Comparison of ENCODE assay signal across 22 mouse cellular contexts in the genomic region with DNA sequence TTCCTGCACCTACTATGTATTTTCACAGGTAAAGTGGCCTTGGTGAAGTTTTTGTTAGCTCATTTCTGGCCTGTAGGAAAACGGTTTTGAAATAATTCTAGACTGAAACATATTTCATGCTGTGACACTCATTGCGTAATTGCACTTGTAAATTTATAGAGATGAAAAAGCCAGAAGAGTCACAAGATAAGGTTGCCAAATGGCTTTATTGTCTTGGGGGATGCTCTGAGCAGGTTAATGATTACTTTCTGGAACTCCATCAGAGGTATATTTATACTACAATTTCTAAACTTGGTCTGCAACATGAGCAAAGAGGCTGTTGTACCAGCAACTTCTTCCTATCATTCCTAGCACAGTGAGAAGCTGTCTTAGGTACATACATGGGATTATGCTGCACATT.
DNase-seq lines count a peak whose midpoint lies in the region; ATAC-seq and TF ChIP-seq lines count a peak whose summit lies in the region.
"Had no signal": no experiment of that assay in that cellular context is flagged by ENCODE, and none has a peak within 500 bp of the region (broad histone marks: within the 10 kb centered on the region; RNA-seq: fewer than 3 reads in every experiment).

No protein-coding gene starts in this region.

- DNase-seq in intestine, embryonic 14.5 days (ENCODE audit: low spot score): no peak
- no peak for DNase-seq in yolk sac, embryonic 10.5 days (ENCODE audit: low spot score)
- no peak for DNase-seq in right cerebral cortex, postnatal 36 days (ENCODE audit: low spot score in 2 of 2)
- DNase-seq in heart, adult 8-10 months (ENCODE audit: low spot score): no peak
- DNase-seq: adrenal gland, adult 2 months; adrenal gland, postnatal 10 days; adrenal gland, postnatal 25 days; cerebellum, adult 11 months; cerebellum, adult 18-20 months; cerebellum, adult 8-10 months; cerebellum, adult 9-11 months; cerebellum, postnatal 14 days; cerebellum, postnatal 36 days; embryo, embryonic 11 days had no signal

- peak; percentile 26; the same call in 1 of the 2 replicates for ATAC-seq in intestine, embryonic 14.5 days (replicated peaks; ENCODE audit: low FRiP score, low TSS enrichment, low read depth)
- peak; percentile 91 for ATAC-seq in intestine, embryonic 15.5 days
- ATAC-seq in intestine, postnatal 0 days: peak; percentile 81
- ATAC-seq: forebrain, embryonic 14.5 days had no signal

- no peak overlapping the region for H3K4me3 ChIP-seq in intestine, embryonic 14.5 days (ENCODE audit: low read depth, low read length)
- no peak overlapping the region for H3K4me3 ChIP-seq in intestine, embryonic 15.5 days (replicated peaks)
- no peak overlapping the region for H3K4me3 ChIP-seq in intestine, postnatal 0 days (ENCODE audit: low read depth, low read length)
- H3K4me3 ChIP-seq: embryonic facial prominence, embryonic 13.5 days; embryonic facial prominence, embryonic 15.5 days; erythroblast, embryonic 14.5 days; forebrain, embryonic 10.5 days; forebrain, embryonic 12.5 days had no signal

- H3K9me3 ChIP-seq in intestine, embryonic 14.5 days (ENCODE audit: control insufficient read depth, low read length): peaks cover 5% of the 10 kb centered on the region; the same call in 1 of the 2 replicates
- H3K9me3 ChIP-seq in intestine, embryonic 15.5 days: no peaks in the 10 kb centered on the region
- H3K9me3 ChIP-seq in intestine, postnatal 0 days (ENCODE audit: control insufficient read depth): no peaks in the 10 kb centered on the region
- H3K9me3 ChIP-seq: embryonic facial prominence, embryonic 15.5 days; forebrain, embryonic 12.5 days had no signal

- 78% methylated on average over 2 of the region's 2 CpGs for WGBS in intestine, embryonic 14.5 days
- 67% methylated on average over 2 of the region's 2 CpGs for WGBS in intestine, embryonic 15.5 days
- 39% methylated on average over 2 of the region's 2 CpGs for WGBS in intestine, postnatal 0 days

- H3K27me3 ChIP-seq in intestine, embryonic 14.5 days (replicated peaks; ENCODE audit: control insufficient read depth, insufficient read depth, low read length): no peaks in the 10 kb centered on the region
- no peaks in the 10 kb centered on the region for H3K27me3 ChIP-seq in intestine, embryonic 15.5 days (replicated peaks)
- no peaks in the 10 kb centered on the region for H3K27me3 ChIP-seq in intestine, postnatal 0 days (replicated peaks; ENCODE audit: control insufficient read depth, insufficient read depth, low read length)
- H3K27me3 ChIP-seq: embryonic facial prominence, embryonic 13.5 days; embryonic facial prominence, embryonic 15.5 days; forebrain, embryonic 12.5 days had no signal

- no peak overlapping the region for H3K9ac ChIP-seq in intestine, embryonic 14.5 days (ENCODE audit: low read length)
- H3K9ac ChIP-seq in intestine, embryonic 15.5 days: no peak overlapping the region
- H3K9ac ChIP-seq in intestine, postnatal 0 days (ENCODE audit: low read depth, low read length): no peak overlapping the region
- H3K9ac ChIP-seq: embryonic facial prominence, embryonic 13.5 days; embryonic facial prominence, embryonic 15.5 days; forebrain, embryonic 12.5 days had no signal

- no peak for TF ChIP-seq CTCF in intestine, postnatal 0 days (IDR thresholded peaks at IDR 0.05; ENCODE audit: low read depth)

- no peak overlapping the region for H3K27ac ChIP-seq in intestine, embryonic 14.5 days (ENCODE audit: low read depth)
- H3K27ac ChIP-seq in intestine, embryonic 15.5 days: no peak overlapping the region
- no peak overlapping the region for H3K27ac ChIP-seq in intestine, postnatal 0 days (ENCODE audit: low read depth, low read length)
- H3K27ac ChIP-seq: embryonic facial prominence, embryonic 13.5 days; embryonic facial prominence, embryonic 15.5 days; forebrain, embryonic 10.5 days; forebrain, embryonic 12.5 days had no signal

- no peak overlapping the region for H3K4me2 ChIP-seq in intestine, embryonic 14.5 days (ENCODE audit: low read length)
- H3K4me2 ChIP-seq in intestine, embryonic 15.5 days (replicated peaks): no peak overlapping the region
- H3K4me2 ChIP-seq in intestine, postnatal 0 days (replicated peaks; ENCODE audit: low read depth): no peak overlapping the region
- H3K4me2 ChIP-seq: embryonic facial prominence, embryonic 13.5 days; embryonic facial prominence, embryonic 15.5 days; forebrain, embryonic 12.5 days had no signal

- no peaks in the 10 kb centered on the region for H3K36me3 ChIP-seq in intestine, embryonic 14.5 days (ENCODE audit: control insufficient read depth, insufficient read depth, low read length)
- H3K36me3 ChIP-seq in intestine, embryonic 15.5 days: no peaks in the 10 kb centered on the region
- H3K36me3 ChIP-seq in intestine, postnatal 0 days (ENCODE audit: control insufficient read depth, insufficient read depth): no peaks in the 10 kb centered on the region
- H3K36me3 ChIP-seq: embryonic facial prominence, embryonic 13.5 days; embryonic facial prominence, embryonic 15.5 days; forebrain, embryonic 10.5 days; forebrain, embryonic 12.5 days had no signal

- no peaks in the 10 kb centered on the region for H3K4me1 ChIP-seq in intestine, embryonic 14.5 days (replicated peaks; ENCODE audit: control insufficient read depth, insufficient read depth, low read length)
- H3K4me1 ChIP-seq in intestine, embryonic 15.5 days (replicated peaks): no peaks in the 10 kb centered on the region
- no peaks in the 10 kb centered on the region for H3K4me1 ChIP-seq in intestine, postnatal 0 days (replicated peaks; ENCODE audit: control insufficient read depth, insufficient read depth, low read length)
- H3K4me1 ChIP-seq: embryonic facial prominence, embryonic 13.5 days; embryonic facial prominence, embryonic 15.5 days; forebrain, embryonic 10.5 days; forebrain, embryonic 12.5 days had no signal

Comparison
In these comparisons a context has a peak if more than half of its experiments do, and no peak if none do; other contexts are left out.
1. ATAC-seq: peak in every context shown above with its lines; median percentile 91 in intestine, embryonic 15.5 days; 81 in intestine, postnatal 0 days; 26 in intestine, embryonic 14.5 days.